Mouse (Mus musculus) neural tube, embryonic 11.5 days (tissue): ENCODE measurements around the gene Nr4a1. TPM values are rescaled to one million over a fixed set of nuclear protein-coding genes. Genes with fewer than 3 reads are reported as not detected.

Source experiments
- ATAC-seq: fragments of 200-750 bp; cut with Nextera tagmentation; 2 replicates; pipeline ENCODE4 v1.8.0; 2017; ENCODE audit warnings: moderate number of reproducible peaks, mild to moderate bottlenecking, moderate TSS enrichment, moderate library complexity; ENCODE audit not compliant: insufficient read depth, low FRiP score, low TSS enrichment
- DNase-seq: peaks from one replicate; pipeline ENCODE4 v3.0.0-alpha.2; 2015; ENCODE audit warnings: low spot score
- H3K27ac ChIP-seq: fragments of 300-500 bp; sonication (generic); 2 replicates; pipeline ENCODE4 v1.5.1; 2014; ENCODE audit warnings: low read depth, mild to moderate bottlenecking, low read length
- H3K27me3 ChIP-seq: fragments of 300-500 bp; sonication (generic); 2 replicates; pipeline ENCODE4 v1.6.1; 2014; ENCODE audit warnings: mild to moderate bottlenecking, low read length, mixed read lengths; ENCODE audit not compliant: control insufficient read depth, insufficient read depth
- H3K36me3 ChIP-seq: fragments of 300-500 bp; sonication (generic); 2 replicates; pipeline ENCODE4 v1.6.1; 2014; ENCODE audit warnings: mild to moderate bottlenecking, low read length, moderate library complexity, mixed read lengths; ENCODE audit not compliant: control insufficient read depth, insufficient read depth
- H3K4me1 ChIP-seq: fragments of 300-500 bp; sonication (generic); 2 replicates; pipeline ENCODE4 v1.6.1; 2014; ENCODE audit warnings: low read length, mixed read lengths; ENCODE audit not compliant: control insufficient read depth, insufficient read depth
- H3K4me2 ChIP-seq: fragments of 300-500 bp; sonication (generic); 2 replicates; pipeline ENCODE4 v1.6.1; 2014; ENCODE audit warnings: low read depth, mild to moderate bottlenecking, moderate library complexity
- H3K4me3 ChIP-seq: fragments of 300-500 bp; sonication (generic); 2 replicates; pipeline ENCODE4 v1.5.1; 2014; ENCODE audit warnings: low read depth, low read length
- H3K9ac ChIP-seq: fragments of 300-500 bp; sonication (generic); 2 replicates; pipeline ENCODE4 v1.6.1; 2014; ENCODE audit warnings: mild to moderate bottlenecking, low read length
- H3K9me3 ChIP-seq: fragments of 300-500 bp; sonication (generic); 2 replicates; pipeline ENCODE4 v1.6.1; 2016; ENCODE audit warnings: low read length; ENCODE audit not compliant: control insufficient read depth
- WGBS: fragments of 180-500 bp; shearing (Covaris S2); extraction: QIAGEN DNeasy Blood & Tissue Kit; methylation state at CpG from one replicate; pipeline ENCODE4 v1.1.7; 2014; 5-methylcytosine and 5-hydroxymethylcytosine counted together
- polyA plus RNA-seq: library from polyadenylated mRNA; unstranded; fragments of >200 nt; fragmentation: Nextera tagmentation; extraction: Ambion mirVana; gene quantifications from 2 replicates; pipeline ENCODE4 v1.2.1, GENCODE M21; 2014

The Nr4a1 gene
- polyA plus RNA-seq, 1 experiment from 2014 or later, result 4.4 TPM

DNA sequence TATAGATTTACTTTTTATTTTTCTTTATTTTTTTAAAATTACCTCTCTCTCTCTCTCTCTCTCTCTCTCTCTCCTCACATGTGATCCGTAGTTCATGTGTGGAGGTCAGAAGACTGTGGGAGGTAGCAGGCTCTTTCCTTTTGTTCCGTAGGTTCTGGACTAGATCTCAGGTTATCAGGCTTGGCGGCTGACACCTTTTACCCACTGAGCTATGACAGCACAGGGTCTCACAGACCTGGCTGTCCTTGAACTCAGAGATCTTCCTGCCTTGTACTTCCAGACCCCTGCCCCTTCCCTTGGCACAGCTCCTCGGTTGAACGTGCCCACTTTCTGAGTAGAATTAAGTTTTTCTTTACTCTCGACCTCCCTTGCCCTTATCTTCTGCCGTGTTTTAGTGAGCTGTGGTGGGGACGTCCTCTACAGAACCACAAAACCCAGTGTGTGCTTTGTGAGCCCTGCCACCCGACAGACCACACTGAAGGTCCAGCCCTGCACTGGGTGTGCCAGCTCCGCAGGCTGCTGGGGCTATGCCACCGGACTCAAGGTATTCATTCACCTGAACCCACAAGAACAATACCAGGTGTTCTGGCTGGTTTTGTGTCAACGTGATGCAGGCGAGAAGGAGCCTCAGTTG lies 62.3 kb downstream of the Nr4a1 start:
- no peak overlapping the region for H3K9ac ChIP-seq
- no peaks in the 10 kb centered on the region for H3K27me3 ChIP-seq
- H3K9me3 ChIP-seq, result no peaks in the 10 kb centered on the region
- H3K36me3 ChIP-seq, result no peaks in the 10 kb centered on the region
- no peak overlapping the region for H3K4me3 ChIP-seq
- no peak overlapping the region for H3K4me2 ChIP-seq
- ATAC-seq, result no peak
- H3K4me1 ChIP-seq, result no peaks in the 10 kb centered on the region
- WGBS, result 66% methylated on average over 13 of the region's 13 CpGs
- DNase-seq, result no peak
- H3K27ac ChIP-seq, result no peak overlapping the region

GRCm38 (mm10) chr15:101316913-101317813 lies 63.1 kb downstream of the Nr4a1 start:
- H3K4me1 ChIP-seq, result no peaks in the 10 kb centered on the region
- DNase-seq (no peak), ATAC-seq (no peak)
- no peaks in the 10 kb centered on the region for H3K27me3 ChIP-seq
- no peak overlapping the region for H3K27ac ChIP-seq
- no peak overlapping the region for H3K4me2 ChIP-seq
- H3K36me3 ChIP-seq, result no peaks in the 10 kb centered on the region
- no peak overlapping the region for H3K4me3 ChIP-seq
- 79% methylated on average over 18 of the region's 18 CpGs for WGBS
- H3K9ac ChIP-seq, result no peak overlapping the region
- H3K9me3 ChIP-seq, result no peaks in the 10 kb centered on the region

DNA sequence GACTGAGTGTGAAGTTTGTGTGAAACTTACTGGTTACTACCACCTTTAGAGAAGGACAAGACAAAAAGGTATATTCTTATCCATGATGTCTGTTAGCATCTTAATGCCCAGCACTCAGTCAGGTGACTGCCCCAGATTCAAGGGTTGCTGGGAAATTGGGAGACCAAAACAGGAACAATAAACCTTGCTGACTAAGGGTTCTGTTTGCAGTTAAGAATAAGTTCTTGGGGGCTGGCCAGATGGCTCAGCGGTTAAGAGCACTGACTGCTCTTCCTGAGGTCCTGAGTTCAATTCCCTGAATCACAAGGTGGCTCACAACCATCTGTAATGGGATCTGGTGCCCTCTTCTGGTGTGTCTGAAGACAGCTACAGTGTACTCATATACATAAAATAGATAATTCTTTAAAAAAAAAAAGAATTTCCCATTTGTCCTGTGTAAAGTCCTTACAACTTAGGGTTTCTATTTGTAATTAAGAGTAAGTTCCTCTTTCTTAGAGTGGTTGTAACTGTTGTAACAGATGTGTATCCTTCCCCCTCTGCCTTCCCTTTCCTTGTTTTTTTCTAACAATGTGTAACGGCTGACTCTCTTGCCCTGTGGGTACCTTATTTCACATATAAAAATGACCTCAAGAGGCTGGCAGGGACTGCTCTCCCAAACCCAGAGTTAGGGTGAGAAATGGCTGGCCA lies 63.9 kb downstream of the Nr4a1 start:
- Histone ChIP-seq H3K27ac (no peak overlapping the region), H3K36me3 (no peaks in the 10 kb centered on the region), H3K4me2 (no peak overlapping the region), H3K9ac (no peak overlapping the region), H3K9me3 (no peaks in the 10 kb centered on the region), H3K4me1 (no peaks in the 10 kb centered on the region), H3K27me3 (no peaks in the 10 kb centered on the region), H3K4me3 (no peak overlapping the region)
- ATAC-seq, result no peak
- DNase-seq, result no peak
- 83% methylated on average over 2 of the region's 2 CpGs for WGBS

GRCm38 (mm10) chr15:101318889-101319765 lies 65.1 kb downstream of the Nr4a1 start:
- Histone ChIP-seq H3K4me3 (no peak overlapping the region), H3K27ac (no peak overlapping the region), H3K4me2 (no peak overlapping the region), H3K36me3 (no peaks in the 10 kb centered on the region), H3K4me1 (no peaks in the 10 kb centered on the region), H3K27me3 (no peaks in the 10 kb centered on the region), H3K9ac (no peak overlapping the region), H3K9me3 (no peaks in the 10 kb centered on the region)
- WGBS, result 64% methylated on average over 14 of the region's 14 CpGs
- no peak for ATAC-seq
- no peak for DNase-seq

- Histone ChIP-seq H3K9me3 (no peaks in the 10 kb centered on the region), H3K4me3 (no peak overlapping the region), H3K27me3 (no peaks in the 10 kb centered on the region), H3K27ac (no peak overlapping the region), H3K4me2 (no peak overlapping the region), H3K4me1 (no peaks in the 10 kb centered on the region), H3K36me3 (no peaks in the 10 kb centered on the region), H3K9ac (no peak overlapping the region)
- WGBS, result 81% methylated on average over 6 of the region's 6 CpGs
- DNase-seq (no peak), ATAC-seq (no peak)
These were observed 66.0 kb downstream of the Nr4a1 start for GRCm38 (mm10) chr15:101320010-101320617.

- ATAC-seq (no peak), DNase-seq (no peak)
- Histone ChIP-seq H3K27ac (no peak overlapping the region), H3K27me3 (no peaks in the 10 kb centered on the region), H3K4me1 (no peaks in the 10 kb centered on the region), H3K36me3 (no peaks in the 10 kb centered on the region), H3K9me3 (no peaks in the 10 kb centered on the region), H3K4me3 (no peak overlapping the region), H3K4me2 (no peak overlapping the region), H3K9ac (no peak overlapping the region)
- 64% methylated on average over 6 of the region's 6 CpGs for WGBS
These were observed 66.6 kb downstream of the Nr4a1 start for GRCm38 (mm10) chr15:101320618-101321041.

DNA sequence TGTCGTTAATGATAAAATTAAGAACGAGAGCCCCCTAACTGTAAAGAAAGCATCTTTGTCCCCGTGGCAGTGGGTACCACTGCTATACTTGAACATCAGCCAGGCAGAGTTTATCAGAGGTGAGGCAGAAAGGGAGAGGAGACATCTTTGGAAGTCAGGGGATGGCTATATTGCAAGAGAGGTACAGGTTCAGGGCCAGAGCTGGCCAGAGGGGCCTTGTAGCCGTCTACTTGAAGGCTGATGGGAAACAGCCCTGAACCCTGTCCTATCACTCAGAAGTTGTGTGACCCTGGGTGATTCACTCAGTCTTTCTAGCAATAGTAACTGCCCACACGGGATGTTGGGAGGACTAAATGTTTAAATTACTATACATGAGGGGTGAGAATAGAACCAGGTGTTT lies 67.1 kb downstream of the Nr4a1 start:
- Histone ChIP-seq H3K36me3 (no peaks in the 10 kb centered on the region), H3K27me3 (no peaks in the 10 kb centered on the region), H3K9me3 (no peaks in the 10 kb centered on the region), H3K27ac (no peak overlapping the region), H3K4me3 (no peak overlapping the region), H3K4me1 (no peaks in the 10 kb centered on the region), H3K4me2 (no peak overlapping the region), H3K9ac (no peak overlapping the region)
- ATAC-seq (no peak), DNase-seq (no peak)
- WGBS, result 72% methylated on average over 5 of the region's 5 CpGs

- 87% methylated on average over 5 of the region's 5 CpGs for WGBS
- H3K4me2 ChIP-seq, result no peak overlapping the region
- no peaks in the 10 kb centered on the region for H3K9me3 ChIP-seq
- ATAC-seq (no peak), DNase-seq (no peak)
- H3K9ac ChIP-seq, result no peak overlapping the region
- no peaks in the 10 kb centered on the region for H3K27me3 ChIP-seq
- H3K27ac ChIP-seq, result no peak overlapping the region
- H3K36me3 ChIP-seq, result no peaks in the 10 kb centered on the region
- no peaks in the 10 kb centered on the region for H3K4me1 ChIP-seq
- no peak overlapping the region for H3K4me3 ChIP-seq
These were observed 68.0 kb downstream of the Nr4a1 start for GRCm38 (mm10) chr15:101322106-101322505.
